Mouse (Mus musculus): ENCODE measurements around the gene Tmem251.

Gene Tmem251

DNA sequence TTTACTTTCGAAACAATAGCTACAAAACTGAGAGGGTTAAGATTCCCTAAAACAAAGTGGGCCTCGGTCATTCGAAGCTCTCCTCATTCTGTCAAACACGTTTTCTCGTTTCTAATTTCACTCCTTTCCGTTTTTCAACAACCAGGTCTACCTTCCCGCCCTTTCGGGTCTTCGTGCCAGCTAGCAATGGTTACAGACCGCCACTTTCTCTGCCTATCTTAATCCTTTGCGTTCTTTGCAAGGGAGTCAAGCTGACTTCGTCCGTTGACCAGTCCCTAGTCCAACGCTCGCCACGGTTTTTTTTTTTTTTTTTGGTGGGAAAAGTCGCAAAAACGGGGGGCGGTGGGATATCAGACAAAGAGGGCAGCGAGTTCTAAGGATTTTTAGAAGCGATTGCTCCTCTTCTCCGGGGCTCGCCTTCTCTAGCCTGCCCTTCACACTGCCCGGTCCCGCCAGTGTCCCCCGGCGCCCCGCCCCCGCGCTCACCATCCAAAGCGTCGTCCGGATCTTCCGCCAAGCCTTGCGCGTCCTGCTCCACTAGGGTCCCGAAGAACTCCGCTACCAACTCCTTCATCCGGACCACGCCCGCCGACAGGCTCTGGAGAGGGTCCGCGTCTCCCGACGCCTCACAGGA is 13.6 kb downstream of the Tmem251 start:
- peak; percentile 54 for DNase-seq (ENCODE audit: low read depth)

DNA sequence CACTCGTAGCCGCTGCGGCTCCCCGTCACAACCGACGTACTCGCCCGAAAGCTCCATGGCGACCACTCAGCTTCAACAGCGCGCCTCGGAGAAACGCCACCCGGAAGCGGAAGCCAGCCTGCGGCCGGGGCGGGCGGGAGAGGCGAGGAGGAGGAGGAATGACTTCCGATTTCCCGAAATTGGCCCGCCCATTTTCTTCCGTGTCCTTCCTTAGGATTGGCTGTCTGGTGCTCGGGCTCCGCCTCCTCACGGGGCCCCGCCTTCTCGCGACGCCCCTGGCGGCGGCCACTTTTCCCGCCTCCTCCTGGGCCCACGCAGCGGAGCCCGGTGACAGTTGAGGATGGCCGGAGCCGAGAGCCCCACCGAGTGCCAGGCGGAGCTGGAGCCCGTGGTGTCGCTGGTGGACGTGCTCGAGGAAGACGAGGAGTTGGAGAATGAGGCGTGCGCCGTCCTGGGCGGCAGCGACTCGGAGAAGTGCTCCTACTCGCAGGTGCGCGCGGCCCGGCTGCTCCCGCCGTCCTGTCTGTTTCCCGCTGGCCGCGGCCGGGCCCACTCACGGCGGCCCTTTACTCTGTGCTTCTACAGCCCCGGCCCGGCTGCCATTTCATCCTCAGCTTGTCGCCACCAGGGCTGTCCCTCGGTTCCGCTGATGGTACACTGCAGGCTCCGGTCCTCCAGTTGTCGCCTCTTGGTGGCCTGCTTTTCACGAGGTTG is 14.3 kb downstream of the Tmem251 start, which contains the start of the genes Gm28051, Gon7 and Ubr7:
TSS of gene Gm28051 (minus strand) at position 77 of the 714 bp plus-strand sequence.
TSS of gene Gon7 (minus strand) at position 115 of the 714 bp plus-strand sequence.
TSS of gene Ubr7 (plus strand) at position 279 of the 714 bp plus-strand sequence.
- DNase-seq (ENCODE audit: low read depth) = peak; percentile 99

DNA sequence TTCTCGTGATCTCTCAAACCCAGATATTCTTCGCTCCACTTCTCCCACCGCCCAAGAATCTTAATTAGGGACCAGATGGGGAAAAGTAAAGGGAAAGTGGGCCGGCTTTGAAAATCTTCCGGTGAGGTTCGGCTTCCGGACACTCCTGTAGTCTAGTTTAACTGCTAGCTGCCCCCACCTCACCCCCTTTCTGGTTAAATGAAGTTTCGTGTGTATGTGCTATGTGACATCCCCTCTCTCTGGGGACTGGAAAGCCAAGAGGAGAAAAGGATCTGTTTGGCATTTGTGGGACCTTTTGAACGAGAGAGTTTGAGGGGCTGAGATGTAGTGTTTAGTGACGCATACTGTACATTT is 14.8 kb downstream of the Tmem251 start, which contains the start of gene Gm20604:
TSS of gene Gm20604 (minus strand) at position 270 of the 354 bp plus-strand sequence.
- peak; percentile 61 for DNase-seq (ENCODE audit: low read depth)

DNA sequence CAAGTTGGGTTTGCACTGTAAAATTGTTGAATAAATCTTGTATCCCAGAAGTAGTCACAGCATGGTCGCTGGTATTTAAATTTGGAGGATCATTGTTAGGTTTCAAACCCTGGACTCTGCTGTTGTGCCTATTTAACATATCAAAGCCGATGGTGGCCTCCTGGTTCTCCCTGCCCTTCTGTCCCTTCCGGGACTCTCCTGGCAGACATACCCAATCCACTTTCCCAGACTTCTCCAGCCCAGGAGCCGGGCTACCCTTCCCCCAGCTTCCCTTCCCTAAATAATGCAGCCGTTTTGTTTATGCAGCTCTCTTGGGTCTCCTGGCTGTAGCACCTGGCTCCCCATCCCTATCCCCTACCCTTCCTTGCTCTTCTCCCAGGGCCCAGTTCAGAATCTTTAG is 15.4 kb downstream of the Tmem251 start:
- no peak for DNase-seq (ENCODE audit: low read depth)

DNA sequence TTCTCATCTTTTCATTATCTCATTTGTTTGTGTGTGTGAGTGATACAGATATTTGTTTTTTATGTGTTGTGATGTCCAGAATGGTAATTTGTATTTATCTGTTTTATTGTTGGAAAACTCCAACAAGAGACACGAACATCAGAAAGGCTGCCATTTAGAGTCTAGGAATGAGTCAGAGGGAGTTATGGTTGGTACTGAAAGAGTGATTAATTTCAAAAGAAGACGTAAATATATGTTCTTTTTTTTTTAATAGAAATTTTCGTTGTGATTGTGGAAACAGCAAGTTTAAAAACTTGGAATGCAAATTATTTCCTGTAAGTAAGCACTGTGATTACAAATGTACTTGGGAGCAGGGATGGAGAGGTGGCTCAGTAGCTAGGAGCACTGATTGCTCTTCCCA is 18.1 kb downstream of the Tmem251 start:
- no peak for DNase-seq (ENCODE audit: low read depth)

DNA sequence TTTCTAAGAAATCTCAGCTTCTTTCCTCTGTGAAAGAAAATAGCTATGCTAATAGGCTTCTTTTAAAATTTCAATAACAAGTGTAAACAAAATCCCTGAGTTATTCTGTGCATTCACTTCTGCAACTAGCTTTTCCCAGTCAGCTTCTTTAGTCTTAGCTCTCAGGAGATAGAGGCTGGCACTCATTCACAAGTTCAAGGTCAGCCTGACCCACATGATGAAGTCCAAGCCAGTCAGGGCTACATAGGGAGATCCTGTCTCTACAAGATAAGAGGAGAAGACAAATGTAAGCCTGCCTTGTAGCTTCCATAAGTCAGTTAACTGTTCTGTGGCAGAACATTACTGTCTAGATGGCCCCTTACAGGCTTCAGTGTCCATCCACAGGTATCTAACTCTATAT is 20.1 kb downstream of the Tmem251 start:
- DNase-seq (ENCODE audit: low read depth) = no peak

DNA sequence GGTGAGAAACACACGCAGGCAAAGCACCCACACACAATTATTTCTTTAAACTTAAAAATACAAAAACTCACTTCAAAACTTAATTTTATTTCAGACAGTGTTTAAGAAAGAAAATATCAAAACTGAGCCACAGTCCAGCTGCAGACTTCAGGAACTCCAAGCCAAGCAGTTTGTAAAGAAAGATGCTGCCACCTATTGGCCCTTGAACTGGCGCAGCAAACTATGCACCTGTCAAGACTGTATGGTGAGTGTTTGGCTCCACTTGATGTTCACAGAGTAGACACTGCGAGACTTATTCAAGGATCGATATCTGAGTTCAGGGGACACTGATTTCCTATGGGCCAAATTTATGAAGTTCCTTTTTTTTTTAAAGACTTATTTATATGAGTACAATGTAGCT is 25.4 kb downstream of the Tmem251 start:
- DNase-seq (ENCODE audit: low read depth) = peak; percentile 48

DNA sequence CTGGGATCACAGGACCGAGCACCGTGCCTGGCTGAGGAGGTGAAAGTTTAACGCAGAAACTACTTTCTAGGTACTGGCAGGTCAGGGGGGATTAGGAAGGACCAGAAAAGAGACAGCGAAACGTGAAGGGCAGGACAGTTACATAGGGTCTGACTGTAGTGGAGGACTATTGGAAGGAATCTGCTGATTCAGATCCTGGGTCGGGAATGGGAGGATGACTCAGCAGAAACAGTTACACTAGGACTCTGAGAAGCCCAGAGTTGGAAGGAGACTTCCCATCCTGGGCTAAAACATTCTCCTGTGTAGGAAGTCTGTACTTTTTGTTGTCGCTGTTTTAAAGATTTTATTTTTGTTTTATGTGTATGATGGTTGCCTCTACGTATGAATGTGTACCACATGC is 28.0 kb downstream of the Tmem251 start:
- no peak for DNase-seq (ENCODE audit: low read depth)

DNA sequence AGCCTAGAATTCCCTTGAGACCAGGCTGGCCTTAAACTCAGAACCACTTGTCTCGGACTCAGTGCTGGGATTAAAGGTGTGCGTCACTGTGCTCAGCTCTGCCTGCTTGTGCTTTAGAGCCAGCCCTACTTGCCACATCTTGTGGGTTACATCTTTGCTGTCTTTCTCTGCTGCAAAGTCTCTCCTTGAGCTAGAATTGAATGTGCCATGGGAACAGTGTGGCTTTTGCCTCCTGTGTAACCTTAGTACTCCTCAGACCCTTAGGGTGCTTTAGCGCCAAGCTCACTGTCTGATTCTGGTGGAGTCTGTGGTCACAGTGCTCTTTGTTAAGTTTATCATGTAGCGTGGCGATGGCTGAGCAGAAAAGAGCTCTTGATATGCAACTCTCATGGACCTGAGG is 29.1 kb downstream of the Tmem251 start:
- DNase-seq (ENCODE audit: low read depth) = no peak

DNA sequence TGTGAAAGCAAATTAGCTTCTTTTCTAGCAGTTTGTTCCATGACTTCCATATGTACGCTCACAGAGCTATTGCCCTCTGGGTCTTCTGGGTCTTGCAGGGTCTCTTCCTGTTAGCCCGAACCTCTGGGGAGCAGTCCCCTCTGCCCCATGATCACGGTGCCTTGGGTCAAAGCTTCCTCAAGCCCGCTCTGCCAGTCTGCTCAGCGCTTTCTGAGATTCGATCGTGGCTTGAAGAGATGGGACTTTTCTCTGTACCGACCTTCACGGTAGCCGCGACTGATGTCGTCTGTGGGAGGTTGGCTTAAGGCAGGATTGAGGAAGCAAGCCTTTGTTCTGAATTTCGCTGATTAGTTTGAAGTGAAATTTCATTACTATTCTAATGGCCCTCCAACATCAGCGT is 32.5 kb downstream of the Tmem251 start:
- DNase-seq (ENCODE audit: low read depth) = no peak

DNA sequence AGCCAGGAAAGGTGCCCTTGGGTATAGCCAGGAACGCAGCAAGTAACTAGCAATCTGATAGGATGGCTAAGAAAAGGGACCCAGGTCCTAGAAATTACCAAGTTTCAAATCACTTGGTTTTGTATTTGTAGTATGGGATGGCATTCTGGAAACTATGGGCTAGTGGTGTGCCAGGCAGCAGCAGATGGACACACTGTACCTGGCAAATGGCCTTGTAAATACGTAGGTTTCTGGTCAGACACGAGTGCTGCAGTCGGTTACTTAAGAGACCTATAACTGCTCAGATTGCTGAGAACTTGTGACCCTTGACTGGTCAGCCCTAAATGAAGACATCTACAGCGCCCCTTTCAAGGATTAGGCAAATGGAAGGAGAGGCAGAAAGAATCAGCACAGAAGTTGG is 34.6 kb downstream of the Tmem251 start:
- DNase-seq (ENCODE audit: low read depth) = no peak

DNA sequence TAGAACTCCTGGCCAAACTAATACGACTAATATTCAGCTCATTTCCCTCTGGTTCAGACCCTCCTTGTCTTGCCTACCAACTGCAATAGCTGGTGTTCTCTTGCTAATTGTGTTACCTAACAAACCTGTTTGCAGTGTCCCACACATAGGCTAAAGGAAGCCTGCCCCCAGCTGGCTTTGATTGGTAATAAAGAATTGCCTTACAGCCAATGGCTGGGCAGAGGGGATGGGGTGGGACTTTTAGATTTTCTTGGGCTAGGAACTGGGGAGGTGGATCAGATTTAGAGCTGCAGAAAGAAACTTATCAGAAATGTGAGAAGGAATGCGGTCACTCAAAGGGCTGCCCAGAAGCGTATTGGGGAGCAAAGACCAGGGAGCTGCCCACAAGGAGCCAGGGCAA is 35.9 kb downstream of the Tmem251 start:
- peak; percentile 36 for DNase-seq (ENCODE audit: low read depth)

DNA sequence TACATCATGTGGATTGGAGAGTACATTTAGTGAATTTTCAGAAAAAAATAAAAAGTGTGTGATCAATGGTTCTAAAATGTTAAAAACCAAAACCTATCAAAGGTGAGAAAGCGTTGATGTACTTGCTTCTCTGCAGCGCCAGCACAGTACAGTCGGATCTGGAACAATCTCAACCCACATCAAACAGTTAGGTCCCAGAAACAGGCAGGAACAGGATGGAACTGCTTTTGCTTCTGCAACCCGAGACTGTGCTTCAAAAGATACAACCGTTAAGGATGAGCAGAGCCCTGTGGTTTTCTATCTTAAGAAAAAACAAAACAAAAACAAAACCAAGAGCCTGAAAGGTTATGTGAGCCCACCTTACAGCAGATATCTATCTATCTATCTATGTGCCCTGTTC is 39.3 kb downstream of the Tmem251 start:
- no peak for DNase-seq (ENCODE audit: low read depth)

DNA sequence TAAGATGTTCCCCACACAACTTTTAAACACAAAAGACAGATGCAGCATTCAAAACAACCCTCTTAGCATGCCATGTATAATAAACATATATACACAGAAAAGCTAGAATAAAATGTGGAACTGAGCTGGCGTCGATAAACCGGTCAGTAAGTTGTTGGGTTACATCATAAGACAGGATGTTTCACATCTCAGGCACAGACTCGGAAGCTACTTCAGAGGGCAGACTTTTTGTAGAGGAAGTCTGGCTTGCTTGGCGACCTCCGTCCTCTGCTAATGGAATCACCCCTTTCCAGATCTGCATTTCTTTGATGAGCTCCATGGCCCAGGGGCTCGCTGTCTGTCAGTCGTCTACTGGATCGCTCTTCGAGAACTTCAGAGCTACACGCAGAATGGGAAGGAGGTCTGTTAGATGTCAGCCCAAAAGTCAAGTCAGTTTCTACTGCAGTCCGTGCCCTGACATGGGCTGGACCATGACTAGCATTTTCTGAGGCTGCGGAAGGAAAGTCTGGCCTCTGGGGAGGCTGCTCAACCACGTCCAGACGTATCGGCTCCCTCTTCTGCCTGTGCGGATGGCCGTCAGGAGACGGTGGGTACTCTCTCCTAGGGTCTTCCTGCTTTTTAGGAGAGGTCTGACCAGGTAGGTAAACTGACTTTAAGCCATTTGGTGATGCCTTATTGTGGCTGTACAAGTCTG is 41.5 kb downstream of the Tmem251 start:
- no peak for DNase-seq (ENCODE audit: low read depth)

DNA sequence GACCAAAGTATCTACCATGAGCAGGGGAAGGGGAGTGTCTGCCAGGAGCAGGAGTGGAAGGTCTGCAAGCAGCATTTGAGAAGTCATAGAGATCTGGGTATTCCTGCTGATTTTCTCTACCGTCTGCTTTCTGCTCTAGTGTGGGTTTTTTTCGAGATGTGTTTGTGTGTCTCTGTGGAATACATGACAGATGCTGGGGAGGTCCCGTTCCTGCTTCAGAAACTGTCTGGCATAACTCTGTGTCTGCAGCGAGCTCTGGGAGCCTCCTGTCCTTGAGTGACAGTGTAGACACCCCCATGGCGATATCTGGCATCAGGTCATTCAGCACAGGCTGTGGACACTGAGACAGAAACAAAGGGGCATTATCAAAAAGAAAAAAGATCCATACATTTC is 42.0 kb downstream of the Tmem251 start:
- DNase-seq (ENCODE audit: low read depth) = no peak

DNA sequence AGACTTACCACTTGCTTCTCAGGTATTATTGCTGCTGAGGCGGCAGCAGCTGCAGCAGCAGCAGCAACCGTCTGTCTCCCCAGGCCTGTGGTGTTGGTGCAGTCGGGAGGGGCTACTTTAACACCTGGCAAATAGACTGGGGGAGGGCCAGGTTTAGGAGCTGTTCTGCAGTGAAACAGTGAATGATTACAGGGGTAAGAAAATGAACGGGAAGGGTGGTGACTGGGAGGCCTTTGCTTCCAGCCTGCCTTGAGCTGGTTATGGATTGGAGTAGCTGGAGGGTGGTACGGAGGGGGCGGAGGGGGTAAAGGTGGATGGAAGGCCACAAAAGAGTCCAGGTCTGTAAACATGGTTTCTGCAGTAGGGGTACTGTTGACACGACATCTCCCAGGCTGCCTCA is 44.4 kb downstream of the Tmem251 start:
- DNase-seq (ENCODE audit: low read depth) = no peak
